Mouse (Mus musculus) embryonic facial prominence, embryonic 15.5 days (tissue): Measurements from ENCODE around the gene Fam32a. TPM values are rescaled to one million over a fixed set of nuclear protein-coding genes. Genes with fewer than 3 reads are reported as not detected.

ENCODE experiments used
- ATAC-seq: fragments of 200-750 bp; cut with Nextera tagmentation; 2 replicates; pipeline ENCODE4 v1.8.0; 2017; ENCODE audit warnings: low read depth, moderate TSS enrichment; ENCODE audit not compliant: insufficient number of reproducible peaks, low FRiP score, low TSS enrichment
- H3K27ac ChIP-seq: fragments of 300-500 bp; sonication (generic); replicated peaks from 2 replicates; pipeline ENCODE4 v1.5.1; 2015; ENCODE audit warnings: mild to moderate bottlenecking, inconsistent platforms
- H3K27me3 ChIP-seq: fragments of 300-500 bp; sonication (generic); 2 replicates; pipeline ENCODE4 v1.6.1; 2015; ENCODE audit warnings: inconsistent platforms
- H3K36me3 ChIP-seq: fragments of 300-500 bp; sonication (generic); 2 replicates; pipeline ENCODE4 v1.6.1; 2015; ENCODE audit warnings: mild to moderate bottlenecking, inconsistent platforms
- H3K4me1 ChIP-seq: fragments of 300-500 bp; sonication (generic); 2 replicates; pipeline ENCODE4 v1.6.1; 2015; ENCODE audit warnings: inconsistent platforms
- H3K4me2 ChIP-seq: fragments of 300-500 bp; sonication (generic); replicated peaks from 2 replicates; pipeline ENCODE4 v1.6.1; 2015; ENCODE audit warnings: mild to moderate bottlenecking, inconsistent platforms
- H3K4me3 ChIP-seq: fragments of 300-500 bp; sonication (generic); replicated peaks from 2 replicates; pipeline ENCODE4 v1.5.1; 2015; ENCODE audit warnings: mild to moderate bottlenecking, inconsistent platforms
- H3K9ac ChIP-seq: fragments of 300-500 bp; sonication (generic); 2 replicates; pipeline ENCODE4 v1.6.1; 2015; ENCODE audit warnings: inconsistent platforms
- H3K9me3 ChIP-seq: fragments of 300-500 bp; sonication (generic); replicated peaks from 2 replicates; pipeline ENCODE4 v1.6.1; 2016; ENCODE audit warnings: inconsistent platforms
- WGBS: fragments of 180-500 bp; shearing (Covaris S2); methylation state at CpG from one replicate; pipeline ENCODE4 v1.1.7; 2015; 5-methylcytosine and 5-hydroxymethylcytosine counted together
- polyA plus RNA-seq: library from polyadenylated mRNA; unstranded; fragments of >200 nt; fragmentation: Nextera tagmentation; extraction: Ambion mirVana; gene quantifications from 2 replicates; pipeline ENCODE4 v1.2.1, GENCODE M21; 2015

Gene Fam32a
- polyA plus RNA-seq, 1 experiment from 2014 or later = 71.0 TPM

DNA sequence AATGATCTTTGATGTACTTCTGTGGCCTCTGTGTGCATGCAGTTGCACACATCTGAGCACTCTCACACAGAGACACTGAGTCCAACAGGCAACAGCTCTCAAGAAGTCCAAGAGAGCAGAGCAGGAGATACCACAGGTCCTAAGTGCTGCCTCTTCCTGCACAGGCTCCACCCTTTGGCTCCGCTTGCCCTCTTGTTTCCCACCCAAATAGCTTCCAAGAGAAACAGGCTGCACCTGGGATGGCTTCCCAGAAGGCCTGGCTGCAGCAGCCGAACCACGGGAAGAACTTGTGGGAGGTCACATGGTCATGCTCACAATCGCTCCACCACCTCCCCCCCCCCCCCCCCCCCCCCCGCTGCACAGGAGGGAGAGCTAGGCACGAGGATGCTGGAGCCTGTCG lies 45.8 kb downstream of the Fam32a start:
- Histone ChIP-seq H3K4me1 (no peaks in the 10 kb centered on the region), H3K4me2 (no peak overlapping the region), H3K27me3 (no peaks in the 10 kb centered on the region), H3K4me3 (no peak overlapping the region), H3K9me3 (no peaks in the 10 kb centered on the region), H3K36me3 (no peaks in the 10 kb centered on the region), H3K27ac (no peak overlapping the region), H3K9ac (no peak overlapping the region)
- WGBS = 41% methylated on average over 6 of the region's 7 CpGs
- no peak for ATAC-seq

GRCm38 (mm10) chr8:72266671-72267070 lies 47.1 kb downstream of the Fam32a start:
- no peak overlapping the region for H3K4me2 ChIP-seq
- no peaks in the 10 kb centered on the region for H3K27me3 ChIP-seq
- no peak overlapping the region for H3K4me3 ChIP-seq
- no peak for ATAC-seq
- H3K36me3 ChIP-seq = no peaks in the 10 kb centered on the region
- no peaks in the 10 kb centered on the region for H3K9me3 ChIP-seq
- H3K4me1 ChIP-seq = no peaks in the 10 kb centered on the region
- H3K9ac ChIP-seq = no peak overlapping the region
- H3K27ac ChIP-seq = no peak overlapping the region

DNA sequence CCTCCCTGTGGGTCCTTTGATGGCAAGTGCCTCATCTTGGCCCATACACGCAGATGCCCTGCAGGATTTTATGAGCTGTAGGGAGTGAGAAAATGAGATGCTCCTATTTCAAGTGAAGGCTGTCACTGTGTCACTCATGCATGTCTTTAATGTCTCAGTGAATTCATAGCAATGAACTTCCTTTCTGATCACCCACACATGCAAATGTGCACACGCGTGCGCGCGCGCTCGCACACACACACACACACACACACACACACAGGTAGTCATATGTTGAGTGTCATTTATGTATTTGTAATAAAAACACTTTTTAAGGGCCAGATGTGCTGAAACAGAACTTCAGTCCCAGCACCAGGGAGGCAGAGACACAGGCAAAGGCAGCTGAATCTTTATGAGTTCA lies 47.6 kb downstream of the Fam32a start:
- no peak for ATAC-seq
- Histone ChIP-seq H3K4me3 (no peak overlapping the region), H3K36me3 (no peaks in the 10 kb centered on the region), H3K9me3 (no peaks in the 10 kb centered on the region), H3K9ac (no peak overlapping the region), H3K27ac (no peak overlapping the region), H3K27me3 (no peaks in the 10 kb centered on the region), H3K4me2 (no peak overlapping the region), H3K4me1 (no peaks in the 10 kb centered on the region)
- WGBS = 98% methylated on average over 8 of the region's 8 CpGs

DNA sequence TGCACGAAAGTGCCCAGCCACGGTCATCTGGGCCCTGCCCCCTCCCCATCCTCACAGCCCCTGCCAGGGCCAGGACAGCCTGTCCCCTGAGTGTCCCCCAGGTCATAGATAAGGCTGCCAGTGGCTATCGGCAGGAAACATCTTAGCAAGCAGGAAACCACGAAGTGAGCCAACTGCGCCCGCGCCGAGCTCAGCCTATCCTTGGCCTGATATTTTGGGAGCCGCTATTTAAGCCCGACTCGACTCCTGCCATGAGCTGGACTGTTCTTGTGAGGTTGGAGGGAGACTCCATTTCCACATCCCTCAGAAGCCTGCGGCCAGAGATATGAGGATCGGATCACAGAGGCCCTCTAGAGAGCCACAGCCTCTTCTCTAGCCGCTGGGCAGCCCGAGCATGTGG lies 48.8 kb downstream of the Fam32a start:
- peak overlapping the region; percentile 7; the same call in 1 of the 2 replicates for H3K27ac ChIP-seq
- H3K27me3 ChIP-seq = no peaks in the 10 kb centered on the region
- H3K36me3 ChIP-seq = no peaks in the 10 kb centered on the region
- ATAC-seq = 0 out of 2 replicates have a peak, but pooled peaks have one; percentile 22
- no peak overlapping the region for H3K9ac ChIP-seq
- no peak overlapping the region for H3K4me3 ChIP-seq
- 77% methylated on average over 15 of the region's 15 CpGs for WGBS
- H3K4me2 ChIP-seq = no peak overlapping the region
- H3K4me1 ChIP-seq = no peaks in the 10 kb centered on the region
- H3K9me3 ChIP-seq = no peaks in the 10 kb centered on the region

- no peaks in the 10 kb centered on the region for H3K27me3 ChIP-seq
- no peak overlapping the region for H3K27ac ChIP-seq
- H3K4me1 ChIP-seq = no peaks in the 10 kb centered on the region
- ATAC-seq = no peak
- no peaks in the 10 kb centered on the region for H3K36me3 ChIP-seq
- WGBS = 87% methylated on average over 12 of the region's 12 CpGs
- H3K4me2 ChIP-seq = no peak overlapping the region
- no peak overlapping the region for H3K9ac ChIP-seq
- no peak overlapping the region for H3K4me3 ChIP-seq
- no peaks in the 10 kb centered on the region for H3K9me3 ChIP-seq
These were observed 51.1 kb downstream of the Fam32a start for GRCm38 (mm10) chr8:72270606-72271005.

- no peak overlapping the region for H3K27ac ChIP-seq
- H3K9ac ChIP-seq = no peak overlapping the region
- H3K9me3 ChIP-seq = no peaks in the 10 kb centered on the region
- H3K4me2 ChIP-seq = no peak overlapping the region
- H3K4me3 ChIP-seq = no peak overlapping the region
- no peaks in the 10 kb centered on the region for H3K36me3 ChIP-seq
- H3K27me3 ChIP-seq = no peaks in the 10 kb centered on the region
- H3K4me1 ChIP-seq = no peaks in the 10 kb centered on the region
- 72% methylated on average over 11 of the region's 11 CpGs for WGBS
- no peak for ATAC-seq
These were observed 51.6 kb downstream of the Fam32a start for GRCm38 (mm10) chr8:72271051-72271660.

DNA sequence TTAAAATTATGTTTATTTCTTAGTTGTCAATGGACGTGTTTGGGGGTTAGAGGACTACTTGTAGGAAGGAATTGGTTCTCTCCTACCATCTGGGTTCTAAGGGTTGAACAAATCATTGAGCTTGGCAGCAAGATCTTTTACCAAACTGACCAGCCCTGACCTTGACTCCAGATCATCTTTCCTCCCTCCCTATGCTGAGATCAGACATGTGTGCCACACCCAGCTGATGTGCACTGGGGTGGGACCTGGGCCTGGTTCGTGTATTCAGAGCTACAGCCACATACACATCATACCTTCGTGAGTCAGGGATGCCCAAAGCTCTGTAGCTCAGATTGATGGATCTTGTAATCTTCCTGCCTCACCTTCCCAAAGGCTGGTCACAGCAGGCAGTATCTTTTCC lies 52.2 kb downstream of the Fam32a start:
- no peak for ATAC-seq
- no peak overlapping the region for H3K4me3 ChIP-seq
- no peaks in the 10 kb centered on the region for H3K4me1 ChIP-seq
- H3K27ac ChIP-seq = no peak overlapping the region
- H3K4me2 ChIP-seq = no peak overlapping the region
- no peaks in the 10 kb centered on the region for H3K27me3 ChIP-seq
- no peaks in the 10 kb centered on the region for H3K9me3 ChIP-seq
- H3K36me3 ChIP-seq = no peaks in the 10 kb centered on the region
- WGBS = 65% methylated on average over 3 of the region's 3 CpGs
- H3K9ac ChIP-seq = no peak overlapping the region

DNA sequence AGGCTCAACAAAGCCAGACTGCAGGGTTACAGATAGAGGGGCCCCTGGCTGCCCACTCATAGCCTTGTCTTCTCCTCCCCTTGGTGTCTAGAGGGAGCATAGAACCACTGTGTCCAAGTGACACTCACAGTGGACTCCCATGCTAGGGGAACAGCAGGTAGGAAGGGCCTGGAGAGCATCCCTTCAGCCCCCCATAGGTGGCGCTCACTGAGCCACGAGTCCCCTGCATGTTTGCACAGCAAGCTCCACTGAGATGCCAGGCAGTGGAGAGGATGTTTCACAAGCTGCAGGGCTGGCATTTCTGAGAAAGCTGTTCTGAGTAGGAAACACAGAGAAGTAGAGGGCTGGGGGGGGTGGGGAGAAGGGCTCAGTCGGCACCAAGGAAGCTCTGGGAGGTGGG lies 52.8 kb downstream of the Fam32a start:
- ATAC-seq = no peak
- Histone ChIP-seq H3K9me3 (no peaks in the 10 kb centered on the region), H3K4me2 (no peak overlapping the region), H3K4me3 (no peak overlapping the region), H3K27ac (no peak overlapping the region), H3K9ac (no peak overlapping the region), H3K4me1 (no peaks in the 10 kb centered on the region), H3K36me3 (no peaks in the 10 kb centered on the region), H3K27me3 (no peaks in the 10 kb centered on the region)
- WGBS = 16% methylated on average over 3 of the region's 3 CpGs

DNA sequence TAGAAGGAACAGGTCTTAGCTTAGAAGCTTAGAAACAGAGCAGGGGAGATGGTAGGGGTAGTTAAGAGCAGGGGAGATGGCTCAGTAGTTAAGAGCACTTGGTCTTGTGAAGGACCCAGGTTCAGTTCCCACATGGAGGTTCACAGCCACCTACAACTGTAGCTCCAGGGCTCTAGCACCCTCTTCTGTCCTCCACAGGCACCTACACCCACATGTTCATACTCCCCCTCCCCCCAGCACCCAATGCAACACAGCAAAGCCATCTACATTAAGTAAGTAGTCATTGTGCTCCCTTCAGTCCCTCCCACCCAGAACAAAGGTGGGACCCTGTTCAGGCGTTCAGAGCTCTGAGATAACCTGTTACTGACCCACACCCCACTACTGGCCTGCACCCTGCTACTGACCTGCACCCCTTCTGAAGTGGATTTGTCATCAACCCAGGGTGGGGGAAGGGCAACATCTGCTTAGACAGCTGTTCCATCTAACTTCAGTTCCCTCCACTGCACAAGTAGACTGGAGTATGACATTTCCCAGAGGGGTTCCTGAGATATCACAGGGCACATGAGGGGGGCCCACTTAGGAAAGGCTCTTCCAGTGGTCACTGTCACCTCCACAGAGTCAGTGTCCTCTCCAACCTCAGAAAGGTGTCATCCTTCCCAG lies 53.7 kb downstream of the Fam32a start:
- no peak overlapping the region for H3K9ac ChIP-seq
- H3K4me2 ChIP-seq = no peak overlapping the region
- no peaks in the 10 kb centered on the region for H3K36me3 ChIP-seq
- 67% methylated on average over 1 of the region's 1 CpGs for WGBS
- no peak overlapping the region for H3K4me3 ChIP-seq
- H3K27me3 ChIP-seq = no peaks in the 10 kb centered on the region
- no peak overlapping the region for H3K27ac ChIP-seq
- no peaks in the 10 kb centered on the region for H3K9me3 ChIP-seq
- no peaks in the 10 kb centered on the region for H3K4me1 ChIP-seq
- no peak for ATAC-seq

GRCm38 (mm10) chr8:72273807-72274206 lies 54.3 kb downstream of the Fam32a start:
- Histone ChIP-seq H3K36me3 (no peaks in the 10 kb centered on the region), H3K9me3 (no peaks in the 10 kb centered on the region), H3K9ac (no peak overlapping the region), H3K4me1 (no peaks in the 10 kb centered on the region), H3K27ac (no peak overlapping the region), H3K27me3 (no peaks in the 10 kb centered on the region), H3K4me3 (no peak overlapping the region), H3K4me2 (no peak overlapping the region)
- WGBS = 72% methylated on average over 5 of the region's 5 CpGs
- no peak for ATAC-seq
